Mouse (Mus musculus) limb, embryonic 13.5 days (tissue): ENCODE data around the gene Myo1e. TPM values are rescaled to one million over a fixed set of nuclear protein-coding genes. Genes with fewer than 3 reads are reported as not detected.

Source experiments
- ATAC-seq: fragments of 200-750 bp; cut with Nextera tagmentation; 2 replicates; pipeline ENCODE4 v1.8.0; 2017; ENCODE audit warnings: low read depth, moderate number of reproducible peaks, moderate TSS enrichment; ENCODE audit not compliant: low FRiP score
- H3K27ac ChIP-seq: fragments of 300-500 bp; sonication (generic); 2 replicates; pipeline ENCODE4 v1.5.1; 2015; ENCODE audit warnings: inconsistent platforms, mild to moderate bottlenecking, moderate library complexity
- H3K27me3 ChIP-seq: fragments of 300-500 bp; sonication (generic); 2 replicates; pipeline ENCODE4 v1.6.1; 2015; ENCODE audit warnings: mild to moderate bottlenecking, inconsistent platforms
- H3K36me3 ChIP-seq: fragments of 300-500 bp; sonication (generic); 2 replicates; pipeline ENCODE4 v1.6.1; 2015; ENCODE audit warnings: inconsistent platforms, mild to moderate bottlenecking, moderate library complexity
- H3K4me1 ChIP-seq: fragments of 300-500 bp; sonication (generic); 2 replicates; pipeline ENCODE4 v1.6.1; 2015; ENCODE audit warnings: inconsistent platforms
- H3K4me2 ChIP-seq: fragments of 300-500 bp; sonication (generic); replicated peaks from 2 replicates; pipeline ENCODE4 v1.6.1; 2015; ENCODE audit warnings: inconsistent platforms, mild to moderate bottlenecking, moderate library complexity
- H3K4me3 ChIP-seq: fragments of 300-500 bp; sonication (generic); 2 replicates; pipeline ENCODE4 v1.5.1; 2015; ENCODE audit warnings: moderate library complexity, mild to moderate bottlenecking, inconsistent platforms
- H3K9ac ChIP-seq: fragments of 300-500 bp; sonication (generic); 2 replicates; pipeline ENCODE4 v1.6.1; 2015; ENCODE audit warnings: mild to moderate bottlenecking, inconsistent platforms
- H3K9me3 ChIP-seq: fragments of 300-500 bp; sonication (generic); 2 replicates; pipeline ENCODE4 v1.6.1; 2016; ENCODE audit warnings: inconsistent platforms
- WGBS: fragments of 180-500 bp; shearing (Covaris S2); methylation state at CpG from one replicate; pipeline ENCODE4 v1.1.7; 2015; 5-methylcytosine and 5-hydroxymethylcytosine counted together
- microRNA-seq: library from miRNA; unstranded; fragments of <30 nt; microRNA quantifications from one replicate; pipeline ENCODE4, GENCODE M21; 2016
- polyA plus RNA-seq: library from polyadenylated mRNA; unstranded; fragments of >200 nt; fragmentation: Nextera tagmentation; extraction: Ambion mirVana; gene quantifications from 2 replicates; pipeline ENCODE4 v1.2.1, GENCODE M21; 2015

Myo1e gene
- polyA plus RNA-seq, 1 experiment from 2014 or later = 23.7 TPM

DNA sequence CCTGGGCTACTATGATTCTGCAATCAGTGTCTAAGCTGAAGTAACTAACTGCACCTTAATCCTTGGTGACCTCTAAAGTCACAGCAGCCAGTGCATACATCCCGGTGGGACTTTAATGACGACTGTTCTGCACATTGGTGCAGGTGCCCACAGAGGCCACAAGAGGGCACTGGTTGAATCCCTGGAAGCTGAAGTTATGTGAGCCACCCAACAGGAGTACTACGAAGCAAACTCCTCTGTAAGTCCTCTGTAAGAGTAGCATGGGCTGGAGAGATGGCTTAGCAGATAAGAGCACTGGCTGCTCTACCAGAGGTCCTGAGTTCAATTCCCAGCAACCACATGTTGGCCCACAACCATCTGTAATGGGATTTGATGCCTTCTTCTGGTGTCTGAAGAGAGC lies 209.3 kb downstream of the Myo1e start:
- no peak overlapping the region for H3K4me2 ChIP-seq
- H3K4me1 ChIP-seq = peaks cover 14% of the 10 kb centered on the region
- peaks cover 67% of the 10 kb centered on the region for H3K36me3 ChIP-seq
- no peaks in the 10 kb centered on the region for H3K9me3 ChIP-seq
- no peaks in the 10 kb centered on the region for H3K27me3 ChIP-seq
- no peak overlapping the region for H3K4me3 ChIP-seq
- no peak for ATAC-seq
- H3K27ac ChIP-seq = no peak overlapping the region
- no peak overlapping the region for H3K9ac ChIP-seq
- WGBS = 80% methylated on average over 3 of the region's 3 CpGs

DNA sequence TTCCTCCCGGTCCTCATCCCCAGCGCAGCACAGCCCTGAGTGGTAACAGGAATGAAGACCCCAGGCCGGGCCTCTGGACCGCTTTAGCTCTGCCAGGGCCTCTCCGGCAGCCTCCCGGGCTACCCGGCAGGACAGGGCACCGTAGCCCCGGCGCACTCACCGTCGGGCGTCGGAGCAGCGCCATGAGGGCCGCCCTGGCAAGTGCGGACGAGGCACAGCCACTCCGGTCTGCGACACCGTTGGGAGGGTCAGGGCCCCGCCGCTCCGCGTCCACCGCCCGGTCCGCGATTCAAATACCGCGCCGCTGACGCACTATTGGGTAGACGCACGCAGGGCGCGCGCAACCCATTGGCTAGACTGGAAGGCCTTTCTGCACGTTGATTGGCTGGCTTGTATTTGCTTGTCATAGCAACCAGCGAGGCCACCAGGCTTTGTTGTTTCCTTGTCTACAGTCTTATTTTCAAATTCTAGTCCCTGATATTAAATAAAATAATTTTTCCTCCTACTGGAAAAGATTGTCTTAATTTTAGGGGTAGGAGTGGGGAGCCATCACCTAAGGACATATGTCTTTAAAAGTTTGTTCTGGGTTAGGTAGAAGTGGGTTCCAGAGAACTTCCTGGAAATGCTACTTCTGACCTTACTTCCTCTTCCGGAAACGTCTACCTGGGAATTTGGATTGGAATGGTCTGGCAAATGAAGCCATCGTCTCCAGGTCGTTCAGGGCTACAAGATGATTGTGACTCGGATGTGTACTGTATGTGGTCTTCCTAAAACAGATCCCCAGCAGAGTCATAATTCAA lies 214.3 kb downstream of the Myo1e start, which contains the start of gene Ccnb2:
Gene Ccnb2, minus strand, starts transcription at position 291 of the 800 bp plus-strand sequence.
- Histone ChIP-seq H3K9me3 (no peaks in the 10 kb centered on the region), H3K27ac (peak within 1 kb of the TSS; percentile 39; the same call in 1 of the 2 replicates), H3K36me3 (peaks cover 42% of the 10 kb centered on the region), H3K4me3 (peak within 1 kb of the TSS; percentile 75), H3K9ac (peak within 1 kb of the TSS; percentile 78), H3K4me1 (peaks cover 14% of the 10 kb centered on the region), H3K27me3 (no peaks in the 10 kb centered on the region), H3K4me2 (peak within 1 kb of the TSS; percentile 95)
- ATAC-seq = peak; percentile 96
- WGBS = 3% methylated on average over 45 of the region's 45 CpGs

- H3K4me3 ChIP-seq = no peak overlapping the region
- peaks cover 14% of the 10 kb centered on the region for H3K4me1 ChIP-seq
- 98% methylated on average over 2 of the region's 2 CpGs for WGBS
- no peak for ATAC-seq
- H3K9ac ChIP-seq = no peak overlapping the region
- no peak overlapping the region for H3K27ac ChIP-seq
- no peaks in the 10 kb centered on the region for H3K27me3 ChIP-seq
- H3K4me2 ChIP-seq = no peak overlapping the region
- no peaks in the 10 kb centered on the region for H3K9me3 ChIP-seq
- peaks cover 43% of the 10 kb centered on the region for H3K36me3 ChIP-seq
Observed at GRCm38 (mm10) chr9:70422661-70423060, 215.5 kb downstream of the Myo1e start.

DNA sequence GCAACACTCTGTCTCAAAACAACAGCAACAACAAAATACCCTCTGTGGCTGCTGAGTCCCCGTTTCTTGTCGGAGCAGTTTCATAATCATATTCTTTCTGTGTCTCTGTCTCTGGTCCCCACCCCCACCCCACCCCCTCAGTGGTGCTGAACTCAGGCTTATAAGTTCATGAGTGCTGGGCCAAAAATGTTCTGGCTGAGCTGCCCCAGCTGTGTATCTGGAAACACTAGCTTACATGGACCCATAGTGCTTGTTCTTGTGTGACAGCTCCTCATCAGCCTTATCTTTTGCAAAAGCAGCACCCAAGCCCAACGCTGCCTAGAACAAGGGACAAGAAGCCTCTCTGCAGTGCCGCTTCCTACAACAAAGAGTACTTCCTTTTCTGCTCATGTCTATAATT lies 232.8 kb downstream of the Myo1e start:
- no peak overlapping the region for H3K4me3 ChIP-seq
- no peak overlapping the region for H3K9ac ChIP-seq
- H3K36me3 ChIP-seq = peaks cover 84% of the 10 kb centered on the region
- H3K4me2 ChIP-seq = no peak overlapping the region
- no peaks in the 10 kb centered on the region for H3K9me3 ChIP-seq
- no peak for ATAC-seq
- 94% methylated on average over 4 of the region's 4 CpGs for WGBS
- H3K27ac ChIP-seq = no peak overlapping the region
- H3K27me3 ChIP-seq = no peaks in the 10 kb centered on the region
- H3K4me1 ChIP-seq = no peaks in the 10 kb centered on the region

GRCm38 (mm10) chr9:70449072-70449471 lies 241.9 kb downstream of the Myo1e start:
- H3K4me1 ChIP-seq = no peaks in the 10 kb centered on the region
- no peak overlapping the region for H3K27ac ChIP-seq
- H3K9ac ChIP-seq = no peak overlapping the region
- peaks cover 61% of the 10 kb centered on the region for H3K36me3 ChIP-seq
- no peak for ATAC-seq
- H3K4me2 ChIP-seq = no peak overlapping the region
- no peak overlapping the region for H3K4me3 ChIP-seq
- no peaks in the 10 kb centered on the region for H3K27me3 ChIP-seq
- 93% methylated on average over 5 of the region's 5 CpGs for WGBS
- H3K9me3 ChIP-seq = no peaks in the 10 kb centered on the region

Small RNA genes within 50 kb of the gene (microRNA-seq; reads per million reads assigned to microRNA genes)
- 3.5 reads per million, percentile 16 among the genes with 10 or more reads in this experiment for gene Mir5626

Other genes starting within 250 kb of the Myo1e start
- 103 and 111 TPM in 2 replicates for gene Bnip2, start 217.9 kb upstream of the Myo1e start, polyA plus RNA-seq
- gene Gtf2a2, start 194.8 kb upstream of the Myo1e start, polyA plus RNA-seq = 206 and 213 TPM in 2 replicates
- 0.03 TPM in 1 of 2 replicates, not detected in the other for gene Gcnt3, start 169.3 kb upstream of the Myo1e start, polyA plus RNA-seq
- gene Fam81a, start 64.8 kb upstream of the Myo1e start, polyA plus RNA-seq = 5.1 and 5.8 TPM in 2 replicates
- gene Ccnb2, start 214.2 kb downstream of the Myo1e start, polyA plus RNA-seq = 178 and 189 TPM in 2 replicates